Mouse (Mus musculus) testis, postnatal 14 days (tissue): ENCODE results near the gene Gm10309.

Source experiments
- DNase-seq: peaks from one replicate; pipeline ENCODE4 v3.0.0; 2021; ENCODE audit warnings: low spot score

The Gm10309 gene

GRCm38 (mm10) chr17:86470160-86470559, 34.9 kb downstream of the Gm10309 start:
- DNase-seq: peak; percentile 59

DNA sequence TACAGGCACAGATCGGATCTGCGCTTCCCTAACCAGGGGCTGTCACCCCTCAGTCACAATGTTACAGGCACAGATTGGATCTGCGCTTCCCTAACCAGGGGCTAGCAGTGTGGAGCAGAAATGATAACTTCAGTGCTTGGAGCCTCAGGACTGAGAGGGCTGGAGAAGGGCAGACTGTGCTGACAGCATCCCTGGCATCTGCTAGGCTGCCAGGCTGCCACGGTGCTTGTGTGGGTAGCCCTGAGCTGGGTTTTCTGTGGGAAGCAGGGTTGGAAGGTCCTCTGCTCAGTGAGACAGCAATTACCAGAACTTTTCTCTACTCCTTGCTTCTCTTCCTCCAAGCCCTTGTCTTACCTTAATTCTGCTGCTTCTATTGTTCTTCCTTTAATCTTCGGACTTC, 37.1 kb downstream of the Gm10309 start:
- DNase-seq: no peak

- DNase-seq: no peak
Measured at GRCm38 (mm10) chr17:86467291-86467898, 37.6 kb downstream of the Gm10309 start.

GRCm38 (mm10) chr17:86466871-86467270, 38.2 kb downstream of the Gm10309 start:
- no peak for DNase-seq

- DNase-seq: no peak
Measured at GRCm38 (mm10) chr17:86466412-86466811, 38.6 kb downstream of the Gm10309 start.

DNA sequence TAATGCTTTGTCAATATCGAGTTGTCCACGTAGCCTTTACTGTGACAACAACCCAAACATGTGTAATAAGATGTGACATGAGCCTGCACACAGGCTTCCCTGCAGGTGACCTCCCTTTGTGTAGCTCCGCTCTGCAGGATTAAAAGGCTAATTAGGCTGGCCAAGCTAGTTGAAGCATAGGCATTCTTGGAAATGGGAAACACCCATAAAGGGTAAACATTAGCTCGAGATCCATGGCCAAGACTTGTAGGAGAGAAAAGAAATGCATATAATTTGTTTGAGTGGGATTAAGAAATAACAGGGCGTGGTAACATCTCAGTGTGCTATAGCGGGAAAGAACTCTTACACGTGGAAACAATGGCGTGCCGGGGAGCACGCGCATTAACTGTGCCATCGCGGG, 39.2 kb downstream of the Gm10309 start:
- no peak for DNase-seq

GRCm38 (mm10) chr17:86464689-86465363, 40.2 kb downstream of the Gm10309 start:
- no peak for DNase-seq

GRCm38 (mm10) chr17:86464197-86464596, 40.8 kb downstream of the Gm10309 start:
- DNase-seq: no peak

GRCm38 (mm10) chr17:86463369-86463768, 41.7 kb downstream of the Gm10309 start:
- DNase-seq: no peak

DNA sequence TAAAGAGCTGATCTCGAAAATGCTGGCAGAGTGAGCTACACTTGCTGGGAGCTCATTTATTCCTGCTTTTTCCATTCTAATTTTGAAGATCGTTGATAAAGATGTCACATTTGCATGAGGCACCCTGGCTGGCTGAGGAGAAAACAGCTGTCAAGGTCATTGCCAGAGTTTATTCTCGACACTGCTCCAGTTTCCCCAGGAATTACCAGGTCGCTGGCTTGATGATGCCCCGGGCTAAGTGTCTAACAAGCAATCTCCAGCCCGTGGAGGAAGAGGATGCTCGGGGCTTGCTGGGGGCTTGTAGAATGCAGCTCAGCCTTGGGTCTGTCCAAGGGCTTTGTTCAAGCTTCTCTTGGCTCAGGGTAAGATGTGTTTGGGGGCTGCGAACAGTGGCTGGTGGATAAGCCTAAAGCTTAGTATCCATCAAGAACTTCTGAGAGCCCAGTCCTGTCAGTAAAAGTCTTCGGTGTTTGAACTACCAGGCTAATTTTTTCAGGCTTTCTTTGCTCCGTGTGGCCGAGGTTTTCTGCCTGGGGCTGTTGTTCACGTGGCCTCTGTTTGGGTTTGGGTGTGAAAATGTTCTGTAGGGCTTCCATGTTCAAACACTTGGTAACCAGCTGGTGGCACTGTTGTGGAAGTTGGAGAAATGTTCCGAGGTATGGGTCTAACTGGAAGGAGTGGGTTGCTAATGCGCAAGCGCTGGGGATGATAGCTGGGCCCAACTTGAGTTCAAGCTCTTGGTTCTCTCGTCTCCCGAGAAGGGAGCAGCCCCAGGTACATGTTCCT, 44.2 kb downstream of the Gm10309 start:
- no peak for DNase-seq

GRCm38 (mm10) chr17:86458302-86458980, 46.6 kb downstream of the Gm10309 start:
- DNase-seq: no peak

- no peak for DNase-seq
Measured at GRCm38 (mm10) chr17:86456512-86456911, 48.5 kb downstream of the Gm10309 start.

GRCm38 (mm10) chr17:86454351-86454706, 50.7 kb downstream of the Gm10309 start:
- no peak for DNase-seq

- DNase-seq: no peak
Measured at GRCm38 (mm10) chr17:86453673-86454350, 51.2 kb downstream of the Gm10309 start.

- no peak for DNase-seq
Measured at GRCm38 (mm10) chr17:86452934-86453333, 52.1 kb downstream of the Gm10309 start.
